Mouse (Mus musculus) liver, adult 2 months (tissue): ENCODE measurements around the gene Adh6b.

Source experiments
- CTCF ChIP-seq: fragments of 200-500 bp; IDR thresholded peaks from 2 replicates; pipeline ENCODE4 v1.5.1; 2011; ENCODE audit warnings: low read depth, low read length, control low read depth
- POLR2A ChIP-seq: fragments of 200-500 bp; IDR thresholded peaks from 2 replicates; pipeline ENCODE4 v1.6.1; 2011; ENCODE audit warnings: low read length, control low read depth; ENCODE audit not compliant: insufficient read depth; ENCODE audit errors: extremely low read depth

DNA sequence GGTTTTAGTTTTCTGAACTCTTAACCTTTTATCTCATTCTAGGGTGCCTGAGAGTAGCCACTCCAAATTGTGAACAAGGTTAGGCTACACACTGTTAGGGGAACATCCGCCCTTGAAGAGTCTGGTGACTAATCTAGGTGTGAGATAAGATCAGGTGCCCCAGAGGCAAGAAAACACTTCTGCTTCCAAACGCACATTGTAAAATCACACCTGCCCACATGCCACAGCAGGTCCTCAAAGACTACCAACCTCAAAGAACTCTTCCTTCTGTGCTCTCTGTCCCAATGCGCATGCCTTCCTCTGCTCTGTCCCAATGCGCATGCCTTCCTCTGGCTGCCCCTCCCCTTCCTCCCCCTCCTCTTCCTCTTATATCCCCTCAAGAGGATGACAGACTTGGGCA lies 7.3 kb upstream of the Adh6b start:
- TF ChIP-seq POLR2A (no peak), CTCF (no peak)
